Mouse (Mus musculus) thymus, postnatal 0 days (tissue): ENCODE measurements around the gene Fgf18. TPM values are rescaled to one million over a fixed set of nuclear protein-coding genes. Genes with fewer than 3 reads are reported as not detected.
A peak's percentile ranks its signal among the peaks of the same experiment; 100 is the strongest.

Experiments used
- DNase-seq: peaks from one replicate; pipeline ENCODE4 v3.0.0-alpha.2; 2015; ENCODE audit warnings: low spot score
- polyA plus RNA-seq: library from polyadenylated mRNA; unstranded; fragments of >200 nt; fragmentation: Nextera tagmentation; extraction: Ambion mirVana; gene quantifications from 2 replicates; pipeline ENCODE4 v1.2.1, GENCODE M21; 2015

Gene Fgf18
- polyA plus RNA-seq, 1 experiment from 2014 or later, result 0.29 TPM

DNA sequence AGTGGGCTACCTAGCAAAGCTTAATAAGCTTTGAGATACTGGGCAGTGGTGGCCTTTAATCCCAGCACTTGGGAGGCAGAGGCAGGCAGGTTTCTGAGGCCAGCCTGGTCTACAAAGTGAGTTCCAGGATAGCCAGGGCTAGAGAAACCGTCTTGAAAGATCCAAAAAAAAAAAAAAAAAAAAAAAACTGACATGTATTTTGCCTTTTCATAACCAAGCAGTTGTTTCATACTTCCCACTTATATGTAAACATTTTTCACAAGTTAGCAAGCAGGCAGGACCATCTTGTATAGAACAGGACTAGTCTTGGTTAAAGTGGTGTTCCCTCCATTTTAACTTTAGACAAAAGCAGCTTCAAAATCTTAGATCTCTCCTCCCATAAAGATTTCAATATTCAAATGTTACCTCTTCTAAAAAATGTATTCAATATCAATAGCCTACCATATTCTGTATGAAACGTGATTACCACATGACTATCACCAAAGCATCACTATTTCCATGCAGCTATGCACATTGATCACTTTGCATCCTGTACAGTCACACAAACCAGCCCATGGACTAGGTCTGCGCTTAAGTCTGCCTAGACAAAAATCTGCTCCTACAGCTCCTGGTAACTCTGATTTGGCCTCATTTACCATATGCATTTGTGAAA is 4.1 kb upstream of the Fgf18 start:
- DNase-seq, result no peak

DNA sequence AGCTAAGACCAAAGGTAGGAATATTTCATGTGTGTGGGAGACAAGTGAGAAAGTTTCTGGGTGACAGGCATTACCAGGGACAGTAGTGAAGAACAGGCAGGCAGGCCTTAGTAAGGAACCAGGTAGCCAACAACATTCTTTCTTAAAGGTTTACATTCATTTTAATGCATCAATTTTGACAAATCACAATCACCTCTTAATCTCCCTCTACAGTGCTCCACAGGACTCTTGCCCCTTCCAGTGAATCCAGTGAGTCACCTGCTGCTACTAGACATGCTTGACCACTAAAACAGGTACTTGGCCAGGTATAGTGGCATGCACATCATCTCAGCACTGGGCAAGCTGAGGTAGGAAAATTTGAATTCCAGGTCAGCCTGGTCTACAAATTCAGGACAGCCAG is 3.2 kb upstream of the Fgf18 start:
- DNase-seq, result no peak

DNA sequence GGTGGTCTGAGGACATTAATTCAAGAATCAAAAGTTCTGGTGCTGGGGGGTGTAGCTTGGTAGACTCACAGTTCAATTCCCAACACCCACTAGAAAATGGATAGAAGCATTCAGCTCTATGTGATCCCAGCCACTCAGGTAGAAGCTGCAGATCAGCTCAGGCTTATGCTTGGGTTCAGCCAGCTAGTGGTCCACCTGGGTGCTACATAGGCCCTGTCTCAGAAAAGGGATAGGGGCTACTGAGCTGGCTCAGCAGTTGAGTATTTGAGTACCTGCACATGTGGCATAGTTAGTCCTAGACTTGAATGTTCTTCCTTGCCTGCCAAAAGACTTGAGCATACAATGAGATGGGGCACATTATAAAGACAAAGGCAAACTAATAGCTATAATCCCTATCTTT is 2.3 kb upstream of the Fgf18 start:
- DNase-seq, result no peak

DNA sequence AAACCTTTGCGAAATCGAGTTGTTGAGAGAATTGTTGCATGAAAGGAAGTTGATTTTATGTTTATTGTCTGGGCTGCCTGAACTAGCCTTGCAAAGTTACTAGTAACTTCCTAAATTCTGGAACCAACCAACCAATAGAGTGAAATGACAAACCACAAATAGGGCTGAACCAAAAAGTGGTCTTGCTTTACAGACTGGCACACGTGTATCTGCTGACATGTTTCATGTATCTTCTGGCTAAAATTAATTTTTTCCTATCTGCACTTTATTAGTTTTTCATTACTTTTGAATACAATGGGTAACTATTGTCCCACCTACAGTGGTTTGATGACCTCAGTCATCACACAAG is 1.9 kb upstream of the Fgf18 start:
- no peak for DNase-seq

DNA sequence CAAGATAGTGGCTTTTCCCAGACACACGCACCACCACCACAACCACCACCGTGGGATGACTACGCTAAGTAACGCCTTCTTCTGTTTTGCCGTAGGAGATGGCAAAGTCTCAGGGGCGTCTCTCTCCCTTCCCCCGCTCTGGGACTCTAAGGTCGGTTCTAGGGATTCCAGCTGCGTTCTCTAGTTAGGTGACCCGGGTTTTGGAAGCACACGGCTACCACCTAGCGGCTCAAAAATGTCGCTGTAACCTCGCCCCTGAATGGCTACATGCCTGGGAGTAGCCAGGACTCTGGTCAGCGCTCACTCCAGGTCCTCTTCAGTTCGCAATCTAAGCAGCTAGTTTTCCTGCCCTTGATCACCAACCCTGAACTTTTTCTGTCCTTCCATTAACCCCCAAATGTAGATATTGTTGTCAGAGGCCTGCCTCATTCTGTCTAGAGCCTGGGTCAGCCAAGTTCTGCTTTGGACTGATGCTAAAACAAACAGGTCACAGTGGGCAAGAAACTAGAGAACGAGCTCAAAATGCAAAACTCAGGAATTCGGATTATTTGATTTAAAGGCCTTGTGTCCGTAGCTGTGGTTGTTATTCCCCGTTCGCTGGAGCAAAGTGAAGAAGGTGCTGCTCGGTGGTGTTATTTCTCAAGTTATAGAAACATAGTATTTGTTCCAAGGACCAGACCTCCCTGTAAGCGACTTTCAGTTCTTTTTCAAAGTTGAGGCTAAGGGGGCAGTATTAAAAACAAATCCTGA is 1.3 kb upstream of the Fgf18 start:
- peak; percentile 76 for DNase-seq

DNA sequence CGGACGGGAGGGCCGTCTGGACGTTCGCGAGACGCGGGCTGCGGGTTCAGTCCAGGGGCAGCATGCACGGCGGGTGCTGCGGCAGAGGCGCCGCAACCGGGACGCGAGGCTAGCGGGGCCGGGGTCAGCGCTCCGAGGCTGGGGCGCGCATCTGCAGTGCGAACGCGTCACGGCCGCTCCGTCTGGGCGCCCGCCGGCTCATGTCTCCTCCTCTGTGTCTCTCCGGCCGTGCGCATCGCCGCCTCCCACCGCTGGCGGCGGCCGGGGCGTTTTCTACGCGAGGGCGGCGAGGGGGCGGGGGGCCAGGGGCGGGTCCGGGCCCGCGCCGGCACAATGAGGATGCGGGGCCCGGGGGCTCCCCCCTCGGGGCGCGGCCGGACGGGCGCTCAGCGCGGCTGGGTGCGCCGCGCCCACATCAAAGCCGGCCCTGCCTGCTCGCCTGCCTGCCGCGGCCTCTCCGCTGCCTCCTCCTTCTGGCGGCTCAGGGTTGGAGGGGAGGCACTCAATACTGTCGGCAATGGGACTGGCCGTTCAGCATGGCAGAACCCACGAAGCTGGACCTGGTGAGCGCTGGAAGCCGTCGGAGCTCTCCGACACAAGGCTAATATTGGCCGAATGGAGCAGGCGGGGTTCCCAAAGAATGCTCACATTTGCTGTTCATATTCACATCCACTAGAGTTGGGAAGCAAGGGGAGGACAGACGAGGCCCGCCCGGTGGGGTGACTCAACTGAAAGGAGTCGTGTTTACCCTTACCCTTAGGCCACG is 555 bp upstream of the Fgf18 start:
- DNase-seq, result peak; percentile 23

DNA sequence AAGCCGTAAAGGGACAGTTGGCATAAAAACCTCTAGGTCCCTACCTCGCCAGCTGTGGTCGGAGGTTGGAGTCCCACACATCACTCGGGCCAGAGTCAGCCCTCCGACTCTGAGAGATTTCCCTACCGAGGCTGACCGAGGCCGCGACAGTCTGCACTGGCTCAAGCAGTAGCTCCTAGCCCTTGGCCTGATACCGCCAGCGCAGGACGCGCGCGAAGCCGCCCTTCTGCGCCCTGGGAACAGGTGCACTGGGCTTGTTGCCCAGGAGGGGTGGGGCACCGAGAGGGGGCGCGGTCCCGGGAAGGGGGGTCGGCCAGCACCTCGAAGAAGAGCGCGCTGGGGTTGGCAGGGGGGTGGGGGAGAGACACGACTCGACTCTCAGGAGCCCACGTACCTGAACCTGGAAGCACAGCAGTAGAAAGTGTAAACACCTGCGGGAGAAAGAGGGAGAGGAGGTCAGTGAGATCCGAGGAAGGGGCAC is 509 bp downstream of the Fgf18 start:
- DNase-seq, result peak; percentile 6

DNA sequence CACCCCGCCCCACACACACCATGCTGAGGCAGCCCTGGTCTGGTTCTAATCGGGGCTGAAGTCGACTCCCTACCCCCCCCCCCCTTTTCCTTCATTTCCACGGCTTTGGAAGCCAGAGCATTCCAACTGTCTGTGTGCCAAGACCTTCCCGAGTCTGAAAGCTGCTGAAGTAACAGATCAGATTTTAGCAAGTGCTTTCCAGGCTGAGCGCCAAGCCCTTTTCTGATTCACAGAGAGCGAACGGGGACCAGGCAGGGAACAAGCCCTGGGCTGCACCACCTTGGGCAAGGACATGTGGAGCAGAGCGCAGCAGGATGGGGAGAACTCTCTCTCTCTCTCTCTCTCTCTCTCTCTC is 1.1 kb downstream of the Fgf18 start:
- DNase-seq, result no peak

DNA sequence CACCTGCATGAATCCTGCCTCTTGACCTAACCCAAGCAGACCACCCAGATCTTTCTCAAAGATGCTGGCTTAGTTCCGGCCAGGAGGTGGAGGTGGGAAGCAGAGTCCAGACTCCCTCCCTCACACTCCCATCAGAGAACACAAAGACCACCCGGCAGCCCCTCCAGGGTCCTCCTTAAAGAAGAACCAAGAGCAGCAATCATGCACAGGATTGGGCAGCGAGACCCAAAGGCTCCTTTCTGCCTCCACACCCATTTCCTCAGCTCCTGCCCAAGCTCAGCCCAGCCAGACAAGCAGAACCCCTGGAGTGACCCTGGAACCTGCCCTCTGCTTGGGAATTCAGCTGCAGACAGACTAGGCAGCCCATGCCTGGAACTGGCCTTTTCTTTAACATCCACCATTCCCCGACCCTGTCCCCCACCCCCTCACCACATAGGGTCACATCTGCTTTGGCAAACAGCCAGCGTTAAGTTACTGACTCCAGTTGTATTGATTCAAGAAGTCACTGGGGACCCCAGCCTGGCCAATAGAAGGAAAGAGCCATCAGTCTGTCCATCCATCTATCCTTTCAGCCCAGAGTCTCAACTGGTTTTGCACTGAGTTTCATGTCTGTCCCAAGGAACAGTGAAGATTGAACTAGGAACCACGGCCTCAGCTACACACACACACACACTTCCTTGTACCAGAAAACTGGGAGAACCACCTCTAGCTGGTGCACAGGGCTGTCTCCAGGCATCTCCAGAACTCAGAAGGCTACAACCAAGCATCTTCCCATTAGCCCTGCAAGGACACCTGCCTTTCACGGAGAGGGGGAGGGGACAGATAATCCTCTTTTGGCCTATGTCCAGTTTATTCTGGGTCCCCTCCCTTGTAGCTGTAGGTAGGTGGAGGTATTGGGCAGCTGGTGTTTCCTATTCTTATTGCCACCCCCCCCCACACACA is 1.7 kb downstream of the Fgf18 start:
- no peak for DNase-seq

DNA sequence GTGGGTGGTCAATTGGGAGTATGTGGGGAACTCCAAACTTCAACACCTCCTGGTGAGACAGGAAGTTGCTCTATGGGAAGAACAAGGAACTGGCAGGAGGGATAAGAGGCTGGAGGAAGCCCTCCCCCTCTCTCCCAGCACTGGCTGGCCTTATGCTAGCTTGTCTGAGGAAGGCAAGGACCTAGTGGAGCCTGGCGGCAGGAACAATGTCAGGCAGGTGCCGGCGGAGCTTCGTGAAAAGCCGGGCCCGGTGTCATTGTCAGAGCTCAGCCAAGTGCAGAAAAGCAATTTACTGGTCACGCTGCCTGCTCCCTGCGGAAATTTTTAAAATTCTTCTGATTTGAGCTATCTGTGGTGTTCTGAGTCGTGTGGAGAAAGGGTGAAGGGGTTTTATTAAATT is 3.3 kb downstream of the Fgf18 start:
- no peak for DNase-seq

DNA sequence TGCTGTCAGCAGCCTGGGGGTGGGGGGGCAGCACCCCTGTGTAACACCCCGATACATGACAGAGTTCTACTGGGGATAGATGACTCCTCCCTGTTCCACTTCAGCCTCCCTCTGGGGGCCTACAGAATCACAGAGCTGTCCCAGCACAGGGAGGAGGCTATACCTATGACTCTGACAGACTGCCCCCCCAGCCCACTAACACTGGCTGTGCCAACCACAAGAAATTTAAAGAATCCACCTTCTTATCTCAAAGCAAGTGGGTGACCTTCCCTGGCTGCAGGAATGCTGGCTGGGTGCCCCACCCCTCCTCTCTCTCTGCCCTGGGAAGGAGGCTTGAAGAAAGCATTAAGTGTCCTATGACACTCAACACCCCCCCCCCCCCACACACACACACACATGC is 4.4 kb downstream of the Fgf18 start:
- DNase-seq, result no peak

DNA sequence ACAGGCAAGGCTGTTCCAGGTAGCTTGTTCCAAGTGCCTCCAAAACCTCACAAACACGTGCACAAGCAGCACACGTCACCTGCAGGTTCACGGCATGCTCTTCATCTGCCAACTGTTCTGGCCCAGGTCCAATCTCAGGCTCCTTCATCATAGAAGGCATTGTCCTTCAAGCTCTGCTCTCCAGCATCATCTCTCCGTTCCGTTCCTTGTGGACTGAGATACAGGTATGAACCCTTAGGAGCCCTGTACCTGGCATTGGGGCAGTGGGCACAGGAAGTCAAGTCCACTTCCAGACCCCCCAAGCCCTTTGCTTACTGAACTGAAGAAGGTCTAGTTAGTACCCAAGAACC is 7.1 kb downstream of the Fgf18 start:
- DNase-seq, result no peak

DNA sequence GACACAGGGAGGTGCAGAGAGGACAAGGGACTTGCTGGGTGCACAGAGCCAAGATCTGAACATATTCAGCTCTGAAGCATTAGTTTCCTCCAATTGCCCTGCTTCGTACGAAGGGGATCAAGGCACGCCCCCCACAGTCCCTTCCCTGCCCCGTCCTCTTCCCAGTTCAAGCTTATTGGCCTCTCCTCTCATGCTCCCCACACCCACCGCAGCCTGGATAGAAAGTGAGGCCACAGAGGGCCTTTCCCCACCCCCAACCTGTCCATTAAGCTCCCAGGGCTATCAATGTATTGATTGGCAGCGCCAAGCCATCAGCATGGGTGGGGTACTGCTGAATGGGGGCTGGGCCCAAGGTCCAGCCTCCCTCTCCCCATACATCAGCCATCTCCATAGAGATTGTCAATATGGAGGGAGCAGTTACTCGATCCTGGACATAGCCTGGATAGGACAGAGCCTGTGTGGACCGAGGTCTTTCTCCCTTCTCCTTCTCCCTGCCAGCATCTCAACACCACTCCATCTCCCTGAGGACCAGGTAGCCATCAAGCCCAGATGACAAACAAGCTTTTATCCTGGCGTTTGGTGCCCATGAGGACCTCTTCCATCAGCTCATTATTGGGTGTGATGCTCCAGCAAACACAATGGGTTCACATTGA is 7.6 kb downstream of the Fgf18 start:
- DNase-seq, result no peak

DNA sequence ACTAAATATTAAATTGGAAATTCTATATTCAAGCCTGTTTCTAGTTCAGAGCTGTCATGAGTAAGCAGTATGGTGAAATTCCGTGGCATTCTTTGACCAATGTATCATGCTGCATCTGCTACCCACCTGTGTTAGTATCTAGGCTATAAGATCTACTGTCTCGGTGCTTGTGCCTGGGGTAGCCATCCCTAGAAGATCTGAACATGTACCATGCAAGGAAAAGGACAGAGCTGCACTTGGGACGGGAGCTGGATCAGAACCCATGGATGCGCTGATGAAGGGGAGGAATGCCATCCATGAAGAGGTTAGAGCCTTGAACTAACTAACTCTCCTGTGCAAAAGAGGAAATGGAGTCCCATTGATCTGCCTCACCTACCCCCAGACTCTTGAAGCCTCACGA is 8.5 kb downstream of the Fgf18 start:
- no peak for DNase-seq

DNA sequence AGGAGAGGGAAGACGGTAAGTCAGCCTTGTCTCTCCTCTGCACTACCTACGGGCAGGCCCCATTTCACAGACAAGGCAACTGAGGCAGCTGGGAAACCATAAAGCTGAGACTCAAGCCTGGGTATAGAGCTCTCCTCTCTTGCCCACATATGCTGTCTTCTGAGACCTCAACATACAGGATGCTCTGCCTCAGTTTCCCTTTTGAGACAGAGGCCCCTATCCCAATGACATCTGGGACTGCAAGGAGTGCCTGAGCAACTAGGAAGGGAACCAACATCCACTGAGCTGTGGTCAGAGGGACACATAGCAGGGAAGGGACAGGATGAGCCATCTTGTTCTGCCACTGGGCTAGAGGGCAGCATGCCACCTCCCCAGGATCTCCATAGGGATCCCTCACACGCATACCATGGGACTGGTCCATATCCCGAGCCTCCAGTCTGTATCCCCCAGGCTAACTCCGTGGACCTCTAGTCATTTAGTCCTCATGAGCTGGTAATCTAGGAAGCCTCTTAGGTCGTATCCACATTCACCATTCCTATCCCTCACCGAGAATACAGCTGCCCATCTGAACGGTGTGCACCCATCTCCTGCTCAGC is 12.7 kb downstream of the Fgf18 start:
- DNase-seq, result no peak

DNA sequence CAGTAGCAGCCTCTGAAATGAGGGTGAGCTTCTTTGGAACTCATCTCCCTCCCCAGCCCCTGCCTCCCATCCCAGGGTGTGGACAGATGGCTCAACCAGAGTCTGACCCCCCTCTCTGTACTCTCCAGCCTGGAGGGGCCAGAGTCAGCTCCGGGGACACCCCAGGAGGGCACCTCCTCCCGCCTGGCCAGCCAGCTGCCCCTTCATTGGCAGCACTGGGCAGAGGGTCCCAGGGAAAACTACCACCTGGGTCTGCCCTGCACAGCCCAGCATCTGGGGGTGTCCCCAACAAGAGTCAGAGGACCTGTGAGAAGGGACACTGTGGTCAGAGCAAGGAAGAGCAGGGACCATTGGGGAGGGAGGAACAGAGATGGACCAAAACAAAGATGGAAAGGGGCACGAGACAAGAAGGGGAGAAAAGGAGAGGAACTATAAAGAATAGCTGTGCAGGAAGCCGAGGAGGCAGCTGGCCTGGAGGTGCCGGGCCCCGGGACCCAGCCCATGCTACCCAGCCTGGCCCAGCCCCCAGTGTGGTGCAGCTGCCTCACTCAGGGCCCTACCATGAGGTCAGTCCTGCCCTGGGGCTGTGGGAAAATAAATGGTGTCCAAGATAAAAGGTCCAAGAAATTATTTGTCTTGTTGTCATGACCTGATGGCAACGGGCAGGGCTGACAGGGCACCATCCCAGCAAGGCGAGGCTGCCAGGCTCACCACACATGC is 14.4 kb downstream of the Fgf18 start:
- DNase-seq, result no peak

DNA sequence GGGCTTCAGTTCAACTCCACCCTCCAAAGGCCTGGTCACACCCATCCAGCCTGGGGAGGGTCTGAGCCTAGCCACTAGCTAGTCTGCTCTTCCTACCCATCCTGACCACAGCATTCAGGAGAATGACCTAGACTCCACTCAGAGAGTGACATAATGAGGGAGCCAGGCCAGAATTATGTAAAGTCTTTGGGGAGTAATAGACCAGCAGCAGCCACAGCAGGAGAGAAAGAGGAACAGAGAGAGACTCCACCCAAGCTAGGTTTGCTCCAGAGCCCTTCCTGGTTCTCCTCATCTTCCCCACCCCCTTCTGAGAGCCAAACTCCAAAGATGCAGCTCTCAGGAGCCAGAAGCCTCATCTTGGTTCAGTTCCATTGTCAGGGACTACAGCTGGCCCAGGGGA is 20.1 kb downstream of the Fgf18 start:
- DNase-seq, result no peak

DNA sequence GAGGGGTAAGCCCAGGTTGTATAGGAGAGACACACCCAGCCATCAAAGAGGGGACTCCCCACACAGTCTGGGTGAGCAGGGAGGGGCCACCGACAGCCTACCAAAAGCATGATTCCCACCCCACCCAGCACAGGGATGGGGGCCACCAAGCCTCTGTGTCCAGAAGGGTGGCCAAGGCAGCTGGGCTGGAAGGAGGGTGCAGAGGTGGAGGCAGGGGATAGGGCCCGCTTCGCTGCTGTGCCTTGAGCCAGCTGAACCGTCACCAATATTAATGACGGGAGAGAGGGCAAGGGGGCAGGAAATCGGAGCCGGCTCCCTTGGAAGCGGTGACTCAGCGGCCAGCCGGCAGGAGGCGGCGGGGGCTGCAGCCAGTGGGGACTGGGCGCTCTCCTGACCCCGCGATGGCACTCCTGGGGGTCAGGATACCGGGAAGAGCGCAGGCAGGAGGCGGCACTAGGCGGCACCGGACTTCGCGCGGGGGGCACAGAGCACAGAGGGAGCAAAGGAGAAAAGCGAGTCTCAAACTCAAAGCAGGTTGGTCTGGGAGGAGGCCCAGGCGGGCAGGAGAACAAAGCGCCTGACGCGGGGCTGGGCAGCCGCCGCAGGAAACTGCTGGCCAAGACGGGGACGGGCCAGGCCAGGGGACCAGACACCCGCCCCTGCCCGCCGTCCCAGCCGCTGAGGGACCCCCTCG is 24.5 kb downstream of the Fgf18 start:
- no peak for DNase-seq

DNA sequence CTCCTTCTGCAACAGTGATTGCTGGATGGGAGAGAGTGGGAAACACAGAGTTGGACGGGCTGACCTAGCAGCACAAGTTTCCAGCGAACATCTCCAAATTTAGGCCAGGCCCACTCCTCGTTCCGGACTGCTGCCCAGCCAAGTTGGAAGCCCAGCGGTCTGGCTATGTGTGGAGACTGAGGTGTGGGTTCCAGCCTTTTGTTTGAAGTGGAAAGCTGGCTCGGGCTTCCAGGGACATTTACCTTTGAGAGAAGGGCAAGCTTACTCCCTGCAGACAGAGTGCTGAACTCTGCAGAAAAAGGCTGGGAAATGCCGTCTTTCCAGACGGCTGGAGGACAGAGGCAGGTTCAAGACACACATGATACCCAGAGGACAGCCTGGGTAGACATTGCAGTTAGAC is 27.6 kb downstream of the Fgf18 start:
- DNase-seq, result no peak
